Mouse (Mus musculus): ENCODE results near the gene Hoxa2. TPM values are rescaled to one million over a fixed set of nuclear protein-coding genes. Genes with fewer than 3 reads are reported as not detected.
A peak's percentile ranks its signal among the peaks of the same experiment; 100 is the strongest.

Hoxa2 gene
- 2.5 and 2.8 TPM in 2 replicates for total RNA-seq (2021)
- long read RNA-seq, partial matches to known transcripts: 0 of 1 reads
- long read RNA-seq, other reads (novel, unspliced or antisense): 0 of 1 reads

DNA sequence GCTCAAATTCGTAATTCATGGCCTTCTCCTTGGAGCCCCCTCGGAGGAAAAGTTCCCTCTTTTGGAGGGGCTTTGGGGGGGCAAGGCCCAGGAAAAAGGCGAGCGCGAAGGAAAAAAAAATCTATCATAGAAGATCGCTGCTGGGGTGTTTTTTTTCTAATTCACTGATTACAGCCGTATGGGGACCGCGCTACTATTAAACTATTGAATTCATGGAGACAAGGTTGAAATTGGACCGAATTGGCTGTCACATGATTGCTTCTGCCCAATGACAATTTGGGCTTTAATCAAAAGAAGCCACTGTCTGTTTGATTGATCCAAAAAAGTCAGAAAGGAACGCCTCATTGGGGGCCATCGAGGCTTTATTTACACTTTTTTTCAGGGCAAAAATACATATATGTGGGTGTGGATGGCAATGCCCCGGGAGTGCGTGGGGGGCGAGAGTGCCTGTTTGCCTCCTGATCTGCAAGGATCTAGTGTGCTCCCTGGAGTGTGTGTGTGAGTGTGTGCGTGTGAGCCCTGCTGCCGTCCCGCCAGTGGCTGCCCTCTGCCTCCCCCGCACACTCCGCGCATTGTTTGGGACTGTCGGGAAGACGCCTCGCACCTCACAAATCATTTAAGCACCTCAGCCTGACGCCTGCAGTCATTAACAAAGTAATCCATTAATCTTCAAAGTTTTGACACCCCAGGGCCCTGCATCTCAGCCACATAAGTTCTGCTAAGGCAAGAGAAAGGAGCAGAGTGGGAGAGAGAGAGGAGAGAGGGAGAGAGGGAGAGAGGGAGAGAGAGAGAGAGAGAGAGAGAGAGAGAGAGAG is at the start of gene Hoxa2:
Gene Hoxa2 (minus strand): TSS at position 206 of the 815 bp plus-strand sequence.
- peak; percentile 45 for DNase-seq

DNA sequence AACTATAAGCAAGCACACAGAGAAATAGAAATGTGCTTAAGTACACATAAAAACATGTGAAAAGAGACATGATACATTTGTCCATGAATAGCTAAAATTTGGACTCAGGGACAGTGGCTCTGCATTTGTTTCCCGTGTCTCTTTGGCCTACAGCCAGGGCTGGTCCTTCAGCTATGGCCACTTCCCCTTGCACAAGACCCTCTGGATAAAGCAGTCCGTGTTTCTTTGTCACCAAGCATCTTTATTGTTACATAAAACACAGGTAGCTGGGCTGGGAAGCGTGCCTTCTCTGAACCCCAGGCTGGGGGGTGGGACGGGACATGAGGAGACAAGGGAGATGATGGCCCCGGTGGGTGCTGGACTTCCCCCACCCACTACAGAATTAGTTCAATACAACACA is 49.6 kb upstream of the Hoxa2 start:
- DNase-seq: no peak

DNA sequence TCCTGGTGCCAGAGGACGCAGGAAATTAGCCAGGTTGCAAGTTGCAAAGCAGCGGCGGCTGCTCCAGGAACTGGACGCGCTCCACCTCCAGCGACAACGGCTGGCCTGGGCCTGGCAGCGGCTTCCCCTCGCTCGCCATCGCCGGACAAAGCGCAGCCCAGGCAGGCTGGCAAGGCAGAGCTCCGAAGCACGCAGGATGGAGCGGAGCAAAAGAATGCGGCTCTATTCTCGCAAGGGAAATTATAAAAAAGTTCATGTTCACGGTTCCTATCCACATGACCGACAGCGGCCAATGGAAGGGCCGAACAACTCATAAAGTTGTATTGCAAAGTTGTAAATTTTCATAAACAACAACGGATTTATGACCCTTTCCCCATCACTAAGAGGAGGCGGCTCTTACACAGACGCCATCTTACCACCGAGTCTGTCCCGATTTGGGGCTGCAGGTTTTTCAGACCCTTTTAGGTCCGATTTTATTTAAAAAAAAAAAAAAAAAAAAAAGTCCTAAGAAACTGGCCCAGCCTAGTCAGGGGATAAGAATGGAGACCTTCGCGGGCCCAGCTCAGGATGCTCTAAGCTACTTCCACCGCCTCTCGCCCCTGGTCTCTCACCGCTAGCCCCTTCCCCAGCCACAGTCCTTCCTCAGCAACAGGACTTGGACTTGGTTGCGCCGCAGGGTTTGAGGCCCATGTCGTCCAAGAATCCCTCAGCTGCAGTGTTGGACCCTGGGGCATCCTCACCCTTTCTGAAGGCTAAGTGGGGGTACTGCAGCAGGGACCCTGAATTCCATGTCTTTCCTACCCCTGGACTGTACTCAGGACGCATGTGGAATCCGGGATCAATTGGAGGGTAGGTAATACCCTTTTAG is 48.7 kb upstream of the Hoxa2 start, which contains the start of the genes Hoxa3 and Gm28308:
Gene Hoxa3 (minus strand): TSS at position 218 of the 868 bp plus-strand sequence.
Gene Gm28308 (minus strand): TSS at position 221 of the 868 bp plus-strand sequence.
- peak; percentile 73 for DNase-seq

DNA sequence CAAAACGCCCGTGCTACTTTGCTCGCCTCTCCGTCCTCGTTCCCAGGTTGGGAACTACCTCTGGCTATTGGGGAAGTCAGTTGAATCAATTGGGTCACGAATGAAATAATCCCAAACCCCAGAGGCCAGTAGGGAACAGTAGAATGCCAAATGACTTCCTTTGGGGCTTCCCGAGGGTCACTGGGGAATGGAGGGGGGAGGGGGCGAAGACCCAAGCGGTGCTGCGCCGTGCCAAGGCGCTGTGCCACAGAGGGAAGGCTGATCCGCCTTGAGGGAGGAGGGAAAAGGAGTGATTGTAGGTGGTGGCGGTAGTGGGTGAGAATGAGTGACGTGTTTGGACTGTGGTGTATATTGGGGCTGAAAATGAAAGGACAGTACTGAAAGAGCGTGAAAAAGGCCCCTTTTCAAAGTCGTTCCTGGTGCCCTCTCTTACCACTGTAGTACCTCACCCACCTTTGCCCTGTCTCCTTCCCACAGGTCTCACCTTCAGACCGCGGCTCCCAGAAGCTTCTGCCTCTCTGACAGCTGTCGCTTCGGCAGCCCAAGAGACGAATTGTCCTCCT is 48.0 kb upstream of the Hoxa2 start:
- peak; percentile 59 for DNase-seq

DNA sequence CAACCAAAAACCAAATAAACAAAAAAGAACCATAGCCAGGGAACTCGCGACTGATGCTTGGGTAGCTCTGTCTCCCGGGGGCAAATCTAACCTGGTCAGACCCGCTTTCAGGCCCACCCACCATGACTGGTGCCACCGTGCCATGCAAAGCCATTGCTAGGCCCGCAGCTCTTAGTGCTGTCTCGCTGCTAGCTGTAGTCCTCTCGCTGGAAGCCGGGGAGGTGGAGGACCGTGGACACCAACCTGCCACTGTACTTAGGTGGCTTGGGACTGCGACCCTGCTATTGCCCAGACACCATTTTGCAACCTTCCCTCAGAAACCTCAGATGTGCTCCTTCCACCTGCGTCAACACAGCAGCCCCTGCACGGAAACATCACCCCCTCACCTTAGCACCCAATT is 47.3 kb upstream of the Hoxa2 start:
- DNase-seq: peak; percentile 27

DNA sequence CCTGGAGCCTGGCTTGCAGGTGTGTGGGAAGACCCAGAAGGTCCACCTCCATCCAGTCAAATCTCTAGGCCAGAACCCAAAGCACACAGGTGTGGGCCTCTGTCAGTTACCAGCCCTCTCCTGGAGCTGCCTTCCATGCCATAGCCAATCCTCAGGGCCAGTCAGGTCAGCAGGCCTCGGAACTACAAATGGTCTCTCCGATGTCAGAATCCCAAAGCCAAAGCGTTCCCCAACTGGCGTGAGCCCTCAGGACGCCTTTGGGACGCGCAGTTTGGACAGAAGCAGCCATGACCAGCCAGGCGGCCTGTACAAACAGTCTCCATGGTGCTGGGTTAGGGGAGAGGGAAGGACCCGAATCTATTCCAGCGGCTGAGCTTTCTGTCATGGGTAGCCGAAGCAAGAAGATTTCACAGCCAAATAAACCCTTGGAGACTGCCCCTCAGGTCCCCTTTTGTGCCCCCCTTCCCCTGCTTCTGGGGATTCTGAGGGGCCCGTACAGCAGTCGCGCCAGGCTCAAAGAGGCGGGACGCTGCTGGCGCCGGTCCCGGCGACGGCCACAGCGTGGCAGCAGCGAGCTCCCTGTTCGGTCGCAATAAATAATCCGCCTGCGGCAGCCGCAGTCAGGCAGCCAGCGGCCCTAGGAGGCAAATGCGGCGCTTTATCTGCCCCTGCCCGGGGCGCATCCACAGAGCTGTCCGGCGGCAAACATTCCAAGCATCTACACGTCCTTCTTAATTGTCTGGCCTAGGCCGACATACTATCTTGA is 46.7 kb upstream of the Hoxa2 start:
- peak; percentile 85 for DNase-seq

DNA sequence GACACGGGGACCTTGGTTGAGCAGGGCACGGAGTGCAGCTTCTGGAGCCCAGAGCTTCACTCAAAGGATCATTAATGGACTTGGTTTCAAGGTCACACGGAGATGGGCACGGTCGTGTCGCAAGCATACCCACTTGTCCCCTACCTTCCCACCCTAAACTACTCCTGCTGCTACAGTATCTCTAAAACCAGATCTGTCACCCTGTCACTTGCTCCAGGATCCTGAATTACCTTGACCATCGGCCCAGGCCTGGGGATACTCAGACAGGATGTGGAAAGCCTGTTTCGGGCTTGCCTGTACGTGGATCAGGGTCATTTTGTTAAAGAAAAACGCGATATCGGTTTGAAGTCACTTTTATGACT is 45.0 kb upstream of the Hoxa2 start:
- DNase-seq: peak; percentile 14

DNA sequence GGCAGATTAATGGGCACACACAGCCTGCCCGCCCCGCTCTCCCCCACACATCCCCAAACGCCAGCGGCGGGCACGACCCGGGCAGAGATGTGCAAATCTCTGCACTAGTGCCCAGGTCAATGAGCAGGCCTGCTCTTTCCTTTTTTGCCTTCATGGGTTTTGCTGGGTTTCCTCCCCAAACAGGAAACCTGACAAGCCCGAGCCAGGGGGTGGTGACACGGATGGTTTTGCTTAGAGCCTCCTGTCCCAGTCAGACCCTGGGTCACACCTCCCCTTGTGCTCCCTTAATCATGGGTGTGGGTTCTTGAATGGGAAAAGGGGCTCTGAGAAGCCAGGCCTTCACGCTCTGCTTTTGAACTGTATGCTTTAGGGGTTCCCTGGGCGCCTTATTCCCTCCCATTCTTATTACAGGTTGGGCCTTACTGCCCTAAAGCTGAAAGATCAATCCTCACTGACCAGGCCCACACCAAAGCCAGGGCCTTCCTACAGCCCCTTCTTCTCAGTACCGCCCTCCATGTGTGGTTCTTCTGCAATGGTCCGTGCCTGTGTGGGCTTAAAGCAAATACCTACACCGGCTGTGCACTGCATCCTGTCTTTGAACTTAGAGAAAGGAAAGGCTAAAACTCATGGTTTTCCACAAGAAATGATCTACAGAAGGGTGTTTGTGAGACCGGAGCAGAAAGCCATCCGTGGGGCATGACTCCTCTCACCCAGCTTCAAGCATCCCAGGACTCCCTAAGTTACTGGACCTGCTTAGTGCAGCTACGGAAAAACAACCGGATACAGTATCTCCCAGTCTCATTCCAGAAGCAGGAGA is 44.4 kb upstream of the Hoxa2 start:
- DNase-seq: no peak

DNA sequence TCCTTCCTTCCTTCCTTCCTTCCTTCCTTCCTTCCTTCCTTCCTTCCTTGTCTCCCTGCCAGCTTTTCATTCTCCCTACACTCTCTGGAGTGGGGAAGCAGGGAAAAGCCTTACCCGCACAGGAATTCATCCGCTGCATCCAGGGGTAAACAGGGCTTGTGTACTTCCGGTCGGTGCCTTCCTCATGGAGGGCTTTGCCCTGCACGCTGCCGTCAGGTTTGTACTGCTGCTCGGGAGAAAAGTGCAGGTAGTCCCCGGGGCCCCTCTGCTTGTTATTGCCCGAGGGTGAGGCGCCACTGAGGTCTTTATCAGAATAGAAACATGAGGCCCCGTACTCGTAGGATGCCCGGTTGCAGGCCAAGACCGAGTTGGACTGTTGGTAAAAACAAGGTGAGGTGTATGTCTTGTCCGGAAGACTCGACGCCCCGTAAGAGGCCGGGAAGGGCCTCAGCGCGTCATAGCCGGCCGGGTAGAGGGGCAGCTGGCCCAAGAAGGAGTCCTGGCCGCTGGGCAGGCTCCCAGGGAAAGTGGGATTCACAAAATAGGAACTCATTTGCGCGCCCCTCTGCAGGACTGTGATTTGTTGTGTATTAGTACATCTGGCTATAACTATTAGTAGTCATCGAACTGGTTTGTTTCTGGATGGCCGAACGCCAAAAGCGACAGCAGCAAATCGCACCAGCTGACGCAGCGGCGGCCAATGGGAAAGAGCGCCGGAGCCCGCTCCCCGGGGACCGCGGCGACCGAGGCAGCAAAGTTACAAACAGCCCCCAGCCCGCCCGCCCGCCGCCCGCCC is 43.6 kb upstream of the Hoxa2 start, which contains the start of gene Hoxa6:
Gene Hoxa6 (minus strand): TSS at position 651 of the 796 bp plus-strand sequence.
- peak; percentile 81 for DNase-seq

DNA sequence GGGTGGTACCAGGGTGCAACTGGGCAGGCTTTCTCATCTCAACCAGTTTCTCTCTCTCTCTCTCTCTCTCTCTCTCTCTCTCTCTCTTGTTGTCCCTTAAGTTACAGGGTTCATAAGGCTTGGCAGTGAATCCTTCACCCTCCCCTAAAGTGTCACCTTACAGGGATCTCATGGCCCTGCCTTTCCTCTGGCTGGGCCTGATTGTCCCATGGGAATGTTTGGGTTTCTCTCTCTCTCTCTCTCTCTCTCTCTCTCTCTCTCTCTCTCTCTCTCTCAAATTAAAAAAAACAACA is 43.0 kb upstream of the Hoxa2 start:
- DNase-seq: no peak

DNA sequence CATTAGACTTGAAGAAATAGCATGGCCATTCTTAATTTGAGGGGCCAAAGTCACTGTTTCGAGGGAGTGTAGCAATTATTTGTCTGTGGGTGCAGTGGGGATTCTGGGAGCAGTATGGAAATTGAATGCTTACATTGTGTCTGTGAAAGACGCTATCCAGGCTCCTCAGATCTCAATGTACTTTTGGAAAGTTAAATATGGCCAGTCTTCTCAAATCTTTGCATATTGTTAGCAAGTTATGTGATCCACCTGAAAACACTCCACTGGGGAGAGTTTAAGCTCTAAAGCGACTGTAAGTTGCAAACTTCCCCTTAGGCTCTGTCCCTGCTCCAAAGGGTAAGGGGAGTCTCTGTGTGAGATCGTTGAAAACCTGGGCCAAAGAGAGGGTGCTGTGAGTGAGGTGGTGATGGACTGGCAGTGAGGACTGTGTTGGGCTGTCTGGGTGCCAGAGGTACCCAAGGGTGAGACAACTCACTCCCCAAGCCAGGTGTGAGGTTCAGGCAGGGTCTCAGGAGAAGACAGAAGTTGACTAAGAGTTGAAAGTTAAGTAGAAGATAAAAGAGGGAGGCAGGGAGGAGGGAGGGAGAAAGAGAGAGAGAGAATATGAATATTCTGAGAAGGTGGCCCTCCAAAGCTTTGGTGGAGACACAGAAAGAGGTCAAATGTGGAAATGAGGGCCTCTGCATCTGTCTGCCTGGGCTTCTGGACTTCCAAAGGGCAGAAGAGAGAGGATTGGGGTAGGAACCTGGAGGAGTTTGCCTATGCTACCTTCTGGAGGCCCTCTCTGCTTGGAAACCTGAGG is 42.5 kb upstream of the Hoxa2 start:
- no peak for DNase-seq

DNA sequence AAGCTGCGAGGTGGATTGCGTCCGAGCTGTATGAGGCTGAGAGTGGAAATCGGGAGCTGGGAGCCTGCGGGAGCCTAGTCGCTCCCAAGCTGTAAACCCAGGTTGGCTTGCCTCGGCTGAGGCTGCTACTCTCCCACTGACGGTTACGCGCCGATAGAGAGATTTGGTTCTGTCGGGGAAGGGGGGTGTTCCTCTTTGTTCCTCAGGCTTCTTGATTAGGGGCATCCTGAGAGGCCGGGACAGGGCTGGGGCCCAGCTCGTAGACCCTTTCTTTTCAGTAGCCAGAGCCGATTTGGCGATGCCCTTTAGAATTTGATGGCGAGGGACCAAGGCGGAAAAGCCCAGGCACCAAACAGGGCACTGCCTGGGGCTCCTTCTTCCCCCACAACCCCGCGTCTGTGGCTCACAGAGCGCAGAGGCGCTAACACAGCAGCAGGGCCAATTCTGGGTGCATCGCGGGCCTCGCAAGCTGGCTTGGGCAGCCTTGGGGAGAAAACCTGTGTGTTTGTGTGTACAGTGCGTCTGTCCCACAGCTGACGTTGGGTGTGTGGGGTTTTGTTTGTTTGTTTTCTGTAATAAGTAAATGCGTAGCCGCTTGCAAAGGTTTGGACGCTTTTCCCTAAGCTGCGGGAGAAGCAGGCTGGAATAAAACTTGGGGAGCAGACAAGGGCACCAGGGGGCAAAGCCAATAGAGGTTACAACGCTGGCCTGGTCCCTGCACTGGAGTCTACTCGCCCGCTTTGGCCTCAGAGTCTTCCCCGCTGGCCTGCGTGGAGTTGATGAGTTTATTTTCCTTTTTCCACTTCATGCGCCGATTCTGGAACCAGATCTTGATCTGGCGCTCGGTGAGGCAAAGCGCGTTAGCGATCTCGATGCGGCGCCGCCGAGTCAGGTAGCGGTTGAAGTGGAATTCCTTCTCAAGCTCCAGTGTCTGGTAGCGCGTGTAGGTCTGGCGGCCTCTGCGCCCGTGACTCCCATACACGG is 41.3 kb upstream of the Hoxa2 start:
- peak; percentile 21 for DNase-seq

DNA sequence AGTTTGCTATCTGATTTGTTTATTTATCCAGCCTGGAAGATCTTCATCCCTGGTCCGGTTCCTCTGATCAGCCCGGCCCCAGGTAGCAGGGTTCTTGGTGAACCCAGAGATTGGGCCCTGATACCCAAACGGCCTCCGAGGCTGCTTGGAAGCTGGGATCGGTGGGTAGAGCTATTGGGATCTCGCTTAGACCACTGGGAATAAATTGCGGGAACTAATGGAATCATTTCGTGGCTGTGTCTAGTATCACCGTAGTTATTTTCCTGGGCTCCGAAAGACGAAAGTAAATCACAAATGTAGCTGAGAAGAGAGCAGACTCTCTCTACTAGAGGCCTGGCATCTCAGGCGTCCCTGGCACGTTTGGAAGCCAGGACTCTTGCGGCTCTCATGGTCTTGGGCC is 40.6 kb upstream of the Hoxa2 start:
- DNase-seq: no peak

DNA sequence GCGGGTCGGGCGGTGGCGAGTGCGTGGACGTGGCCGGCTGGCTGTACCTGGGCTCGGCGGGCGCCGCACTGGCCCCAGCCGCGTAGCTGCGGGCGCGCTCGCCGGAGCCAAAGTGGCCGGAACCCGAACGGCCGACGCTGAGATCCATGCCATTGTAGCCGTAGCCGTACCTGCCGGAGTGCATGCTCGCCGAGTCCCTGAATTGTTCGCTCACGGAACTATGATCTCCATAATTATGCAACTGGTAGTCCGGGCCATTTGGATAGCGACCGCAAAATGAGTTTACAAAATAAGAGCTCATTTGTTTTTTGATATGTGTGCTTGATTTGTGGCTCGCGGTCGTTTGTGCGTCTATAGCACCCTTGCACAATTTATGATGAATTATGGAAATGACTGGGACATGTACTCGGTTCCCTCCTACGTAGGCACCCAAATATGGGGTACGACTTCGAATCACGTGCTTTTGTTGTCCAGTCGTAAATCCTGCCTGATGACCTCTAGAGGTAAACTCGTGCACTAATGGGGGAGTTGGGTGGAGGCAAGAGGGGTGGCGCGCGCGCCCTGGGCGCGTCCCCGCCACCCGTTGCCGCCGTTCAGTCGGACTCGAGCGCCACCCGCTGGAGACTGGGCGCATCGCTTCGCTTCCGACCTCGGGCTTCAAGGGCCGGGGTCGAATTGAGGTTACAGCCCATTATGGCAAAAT is 39.6 kb upstream of the Hoxa2 start, which contains the start of gene Hoxa5:
Gene Hoxa5 (minus strand): TSS at position 538 of the 703 bp plus-strand sequence.
- peak; percentile 91 for DNase-seq

DNA sequence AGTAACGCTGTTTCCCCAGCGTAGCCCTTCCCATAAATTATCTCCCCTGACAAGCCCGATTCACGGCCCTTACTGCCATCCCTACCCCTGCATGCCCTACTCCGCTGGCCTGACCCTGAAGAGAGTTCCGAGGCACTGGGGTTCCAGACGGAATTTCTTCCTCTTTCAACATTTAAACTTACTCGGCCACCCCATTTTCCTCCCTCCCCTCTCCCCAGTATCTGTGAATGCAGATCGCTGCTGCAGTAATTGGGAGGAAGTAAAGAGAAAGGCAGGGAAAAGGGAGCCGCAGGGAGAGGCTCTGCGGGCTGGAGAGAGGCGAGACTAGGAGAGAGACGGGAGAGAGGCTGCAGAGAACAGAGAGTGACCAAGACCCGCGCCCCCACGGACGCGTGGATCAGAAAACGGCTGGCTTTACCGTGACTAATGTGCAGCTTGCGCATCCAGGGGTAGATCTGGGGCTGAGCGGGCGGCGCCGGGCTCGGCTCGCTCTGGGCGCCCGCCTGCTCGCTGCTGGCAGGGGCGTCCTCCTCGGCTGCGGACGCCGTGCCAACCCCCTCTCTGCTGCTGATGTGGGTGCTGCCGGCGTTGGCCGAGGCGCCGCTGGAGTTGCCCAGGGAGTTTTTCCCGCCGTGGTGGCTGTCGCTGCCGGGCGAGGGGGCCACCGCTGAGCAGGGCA is 38.9 kb upstream of the Hoxa2 start:
- DNase-seq: peak; percentile 56

DNA sequence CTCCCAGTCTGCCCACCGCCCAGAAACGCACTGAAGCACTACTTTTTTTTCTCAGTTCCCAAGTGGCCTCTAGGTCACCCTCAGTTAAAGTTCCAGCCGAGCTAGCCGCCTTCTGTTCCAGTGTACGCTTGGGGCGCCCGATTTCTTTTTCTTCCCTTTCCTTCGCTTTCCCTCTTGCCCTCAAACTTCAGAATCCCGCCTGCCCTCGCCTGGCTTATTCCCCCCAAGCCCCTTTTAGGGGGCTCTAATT is 38.4 kb upstream of the Hoxa2 start:
- peak; percentile 25 for DNase-seq
